Mouse (Mus musculus): ENCODE results near the gene Gm11037. TPM values are rescaled to one million over a fixed set of nuclear protein-coding genes. Genes with fewer than 3 reads are reported as not detected.

Gm11037 gene
- polyA plus RNA-seq, 1 experiment: not detected

- no peak for DNase-seq (ENCODE audit: low read depth)
Observed at GRCm38 (mm10) chr2:131149254-131149578, 15.9 kb downstream of the Gm11037 start.

DNA sequence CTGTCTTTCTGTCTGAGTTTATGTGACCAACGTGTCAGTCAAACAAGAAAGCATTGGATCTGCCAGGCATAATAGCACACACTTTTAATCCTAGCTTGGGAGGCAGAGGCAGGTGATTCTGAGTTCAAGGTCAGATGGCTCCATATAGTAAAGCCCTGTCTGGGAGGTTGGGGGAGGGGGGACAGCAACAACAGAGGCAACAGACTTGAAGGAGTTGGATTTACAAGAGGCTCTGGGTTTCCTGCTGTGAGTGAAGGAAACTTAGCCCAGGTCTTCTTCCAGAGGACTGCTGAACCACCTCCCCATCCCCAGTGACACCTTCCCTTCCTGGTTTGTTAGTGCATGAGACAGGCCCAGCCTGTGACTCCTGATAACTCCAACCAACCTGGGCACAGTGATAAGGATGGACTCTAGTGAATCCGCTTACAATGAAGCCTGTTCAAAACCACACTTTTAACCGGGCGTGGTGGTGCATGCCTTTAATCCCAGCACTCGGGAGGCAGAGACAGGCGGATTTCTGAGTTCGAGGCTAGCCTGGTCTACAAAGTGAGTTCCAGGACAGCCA, 19.0 kb downstream of the Gm11037 start:
- DNase-seq (ENCODE audit: low read depth): no peak

DNA sequence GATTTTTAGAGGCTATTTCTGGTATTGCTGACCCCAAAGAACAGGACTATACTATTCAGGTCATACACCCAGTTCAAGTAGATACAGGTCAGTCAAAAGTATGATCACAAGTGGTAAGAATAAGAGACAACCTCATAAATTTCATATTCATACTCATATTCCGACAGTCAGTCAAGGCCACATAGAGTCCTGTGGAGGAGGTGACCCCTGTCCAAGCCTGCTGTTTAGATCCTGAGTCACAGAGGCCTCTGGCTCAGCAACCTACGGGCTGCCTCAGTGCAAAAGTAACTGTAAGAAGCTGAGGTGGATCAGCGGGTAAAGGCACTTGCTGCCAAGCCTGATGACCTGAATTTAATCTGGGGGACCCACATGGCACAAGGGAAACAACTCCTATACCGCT, 20.7 kb downstream of the Gm11037 start:
- no peak for DNase-seq (ENCODE audit: low read depth)

- DNase-seq (ENCODE audit: low read depth): no peak
Observed at GRCm38 (mm10) chr2:131156987-131157386, 23.7 kb downstream of the Gm11037 start.

DNA sequence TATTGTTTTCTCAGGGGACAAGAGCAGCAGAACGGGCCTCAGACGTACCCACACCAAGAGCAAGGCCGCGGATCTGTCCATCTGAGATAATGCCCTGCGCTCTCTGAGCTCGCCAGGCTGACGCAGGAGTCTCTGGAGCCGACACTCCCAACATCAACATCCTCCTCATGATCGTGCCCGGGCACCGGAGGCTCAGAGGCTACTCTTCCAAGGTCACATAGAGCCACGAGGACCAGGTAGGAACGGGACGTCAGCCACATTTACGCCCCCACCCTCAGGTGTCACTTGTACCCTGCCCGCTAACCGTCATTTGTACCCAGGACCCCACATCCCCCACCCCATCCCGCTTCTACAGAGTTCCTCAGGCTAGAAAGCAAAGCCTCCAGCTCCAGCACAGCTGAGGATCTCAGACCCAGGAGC, 26.2 kb downstream of the Gm11037 start:
- no peak for DNase-seq (ENCODE audit: low read depth)

- DNase-seq (ENCODE audit: low read depth): peak; percentile 69
Observed at GRCm38 (mm10) chr2:131159938-131160581, 26.8 kb downstream of the Gm11037 start, which contains the start of gene 1700037H04Rik. TSS of gene 1700037H04Rik (minus strand) at chr2:131160081.

DNA sequence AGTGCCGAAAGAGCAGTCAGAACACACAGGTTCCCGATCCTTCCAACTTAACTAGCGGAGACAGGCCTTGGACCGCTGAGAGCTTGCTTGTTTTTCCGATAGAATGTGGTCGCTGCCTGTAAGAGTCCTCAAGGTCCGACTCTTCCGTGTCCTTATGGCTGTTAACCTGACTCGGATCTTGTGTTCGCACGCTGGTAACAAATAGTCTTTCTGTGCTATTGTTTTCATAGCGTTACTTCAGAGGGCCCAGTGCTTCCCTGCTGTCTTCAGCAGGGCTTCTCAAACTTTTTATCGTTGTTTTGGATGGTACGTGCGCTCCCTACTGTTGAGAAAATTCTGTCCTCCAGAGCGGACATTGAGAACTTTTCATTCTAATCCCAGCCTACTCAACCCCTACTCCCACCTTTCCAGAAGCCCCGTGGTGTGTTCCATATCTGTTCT, 27.4 kb downstream of the Gm11037 start:
- DNase-seq (ENCODE audit: low read depth): no peak

GRCm38 (mm10) chr2:131163924-131164323, 30.6 kb downstream of the Gm11037 start:
- no peak for DNase-seq (ENCODE audit: low read depth)

- no peak for DNase-seq (ENCODE audit: low read depth)
Observed at GRCm38 (mm10) chr2:131166172-131166571, 32.9 kb downstream of the Gm11037 start.

DNA sequence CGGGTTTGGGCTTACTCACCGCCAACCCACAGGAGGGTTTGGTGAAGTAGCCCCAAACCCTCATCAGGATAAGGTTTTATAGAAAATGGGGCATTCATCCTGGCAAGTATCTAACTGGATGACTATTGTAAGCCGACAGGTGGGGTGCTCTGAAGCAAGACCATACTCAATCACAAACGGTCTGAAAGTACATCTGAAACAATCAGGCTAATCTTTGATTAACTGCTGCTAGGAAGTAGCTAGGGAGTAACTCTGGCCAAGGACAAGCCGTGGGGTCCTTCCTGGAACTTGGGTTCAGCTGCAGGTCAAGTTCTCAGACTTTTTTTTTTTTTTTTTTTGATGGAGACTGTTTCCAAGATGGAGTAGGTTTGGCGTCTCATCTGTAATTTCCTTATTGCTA, 34.7 kb downstream of the Gm11037 start:
- no peak for DNase-seq (ENCODE audit: low read depth)

DNA sequence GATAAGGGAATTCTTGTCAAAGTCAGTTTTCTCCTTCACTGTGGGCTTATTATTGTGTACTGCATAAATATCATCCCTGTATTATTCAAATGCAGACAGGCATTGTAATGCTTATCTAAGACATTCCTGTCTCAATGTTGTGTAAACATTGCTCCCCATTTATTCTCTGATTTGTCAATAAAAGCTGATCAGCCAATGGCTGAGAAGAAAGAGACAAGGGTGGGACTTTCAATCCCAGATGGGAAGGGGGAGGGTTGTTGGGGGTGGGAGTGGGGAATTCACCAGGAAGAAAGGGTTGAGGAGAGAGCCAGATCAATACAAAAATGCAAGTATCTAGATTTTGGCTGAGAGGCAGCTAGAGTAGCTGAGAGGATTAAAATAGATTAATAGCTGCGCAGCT, 35.6 kb downstream of the Gm11037 start:
- DNase-seq (ENCODE audit: low read depth): no peak

DNA sequence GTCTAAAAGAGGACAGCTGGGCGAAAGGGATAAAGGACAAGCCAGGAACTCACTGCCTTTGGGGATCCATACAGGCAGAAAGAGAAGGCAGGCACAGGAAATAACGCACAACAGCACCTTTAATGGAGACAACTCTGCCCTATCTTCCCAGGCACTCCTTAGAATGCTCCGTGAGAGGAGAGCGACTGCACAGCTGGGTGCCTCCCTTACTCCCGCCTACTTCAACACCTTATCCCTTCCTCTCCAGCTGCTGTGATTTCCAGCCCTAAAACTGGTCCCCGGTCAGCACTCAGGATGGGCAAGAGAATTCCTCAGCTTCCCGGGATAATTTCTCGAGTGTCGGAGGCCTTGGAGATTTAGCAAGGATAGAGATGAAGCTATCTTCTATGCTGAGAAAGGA, 37.6 kb downstream of the Gm11037 start:
- DNase-seq (ENCODE audit: low read depth): no peak

DNA sequence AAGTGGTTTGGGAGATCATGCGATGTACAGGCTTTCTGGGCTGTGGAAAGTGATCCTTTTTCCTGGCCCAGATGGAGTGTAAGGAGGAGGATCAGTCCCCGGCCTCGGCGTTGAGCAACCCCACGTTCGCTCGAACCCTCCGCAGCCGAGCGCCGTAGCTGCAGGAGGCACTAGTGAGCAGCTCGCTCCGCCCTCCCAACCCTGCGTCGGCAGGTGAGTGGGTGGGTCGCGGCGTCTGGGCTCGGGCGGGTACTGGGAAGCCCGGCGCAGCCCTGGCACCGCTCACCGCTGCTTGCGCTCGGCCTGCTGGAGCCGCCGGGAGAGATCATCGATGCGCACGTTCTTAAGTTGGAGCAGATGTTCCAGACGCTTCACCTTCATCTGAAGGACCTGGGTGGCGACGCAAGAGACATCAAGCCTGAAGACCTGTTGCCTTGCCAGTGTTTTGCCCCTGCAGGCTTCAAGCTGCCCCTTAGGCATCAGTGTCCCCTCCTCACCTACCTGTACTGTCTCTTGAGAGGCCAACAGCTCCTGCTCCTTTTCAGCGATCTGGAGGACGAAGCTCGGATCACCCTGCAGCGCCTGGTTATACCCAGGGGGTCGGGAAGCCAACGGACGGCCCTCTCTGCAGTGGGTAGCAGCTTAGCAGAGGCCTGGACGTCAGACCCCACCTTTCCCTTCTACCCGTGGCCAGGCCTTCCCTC, 38.3 kb downstream of the Gm11037 start:
- DNase-seq (ENCODE audit: low read depth): no peak

DNA sequence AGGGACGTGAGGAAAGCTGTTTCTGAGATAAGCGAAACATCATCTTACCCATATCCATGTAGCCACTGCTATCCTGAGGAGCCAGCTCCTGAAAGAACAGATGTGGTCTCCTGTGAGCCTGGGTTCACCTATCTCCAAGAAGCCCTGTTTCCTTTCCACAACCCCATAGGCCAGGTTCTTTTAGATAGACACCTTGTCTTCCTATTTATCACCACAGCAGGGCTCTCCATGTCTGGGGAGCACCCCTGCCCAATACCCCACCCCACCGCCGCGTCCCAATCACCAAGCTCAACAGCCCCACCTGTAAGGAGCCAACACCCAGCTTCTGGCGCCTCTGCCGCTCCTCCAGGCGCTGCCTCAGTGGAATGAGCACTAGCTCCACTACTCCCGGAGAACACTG, 39.0 kb downstream of the Gm11037 start:
- no peak for DNase-seq (ENCODE audit: low read depth)

DNA sequence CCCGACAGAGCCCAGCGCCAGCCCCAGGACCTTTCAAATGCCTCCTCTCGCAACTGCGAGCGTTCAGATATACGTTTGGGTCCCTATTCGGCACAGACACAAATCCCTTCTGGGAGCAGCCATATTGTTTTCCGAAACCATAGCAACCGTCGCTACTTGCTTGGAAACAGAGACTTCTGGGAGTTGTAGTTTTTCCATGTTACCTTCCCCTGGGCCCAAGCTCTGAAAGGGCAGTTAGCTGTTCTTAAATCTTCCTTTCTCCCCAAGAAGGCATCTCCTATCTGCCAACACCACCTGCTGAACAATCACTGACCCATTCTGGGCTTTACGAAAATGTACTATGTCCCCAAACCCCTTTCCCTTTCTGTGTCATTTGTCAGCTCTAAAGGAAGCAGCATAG, 41.4 kb downstream of the Gm11037 start:
- DNase-seq (ENCODE audit: low read depth): no peak

DNA sequence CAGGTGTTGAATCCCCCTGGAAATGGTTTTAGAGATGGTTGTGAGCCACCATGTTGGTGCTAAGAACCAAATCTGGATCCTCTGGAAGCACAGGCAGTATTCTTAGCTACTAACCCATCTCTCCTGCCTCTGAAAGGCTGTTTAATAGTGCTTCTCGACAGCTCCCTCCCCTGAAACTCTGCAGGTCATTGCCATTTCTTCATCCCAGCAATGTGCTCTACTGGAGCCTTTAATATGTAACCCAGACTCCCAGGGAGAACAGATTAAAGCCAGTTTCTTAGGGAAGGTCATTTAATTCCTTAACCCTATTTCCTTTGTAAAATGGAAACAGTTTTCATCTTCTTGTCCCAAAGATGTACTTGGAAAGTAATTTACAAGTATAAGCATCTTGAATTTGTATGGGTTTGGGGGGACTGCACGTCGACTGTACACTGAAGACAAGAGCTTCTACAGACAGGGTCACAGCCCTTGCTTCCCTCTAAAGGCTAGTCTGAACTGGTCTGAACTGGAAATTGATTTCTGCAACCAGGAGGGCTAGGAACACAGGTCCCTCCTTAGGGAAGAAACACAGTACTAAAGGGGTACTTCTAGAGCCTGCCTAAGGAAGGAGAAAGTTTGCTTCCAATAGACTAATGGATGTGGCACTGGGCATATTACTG, 42.1 kb downstream of the Gm11037 start:
- no peak for DNase-seq (ENCODE audit: low read depth)

DNA sequence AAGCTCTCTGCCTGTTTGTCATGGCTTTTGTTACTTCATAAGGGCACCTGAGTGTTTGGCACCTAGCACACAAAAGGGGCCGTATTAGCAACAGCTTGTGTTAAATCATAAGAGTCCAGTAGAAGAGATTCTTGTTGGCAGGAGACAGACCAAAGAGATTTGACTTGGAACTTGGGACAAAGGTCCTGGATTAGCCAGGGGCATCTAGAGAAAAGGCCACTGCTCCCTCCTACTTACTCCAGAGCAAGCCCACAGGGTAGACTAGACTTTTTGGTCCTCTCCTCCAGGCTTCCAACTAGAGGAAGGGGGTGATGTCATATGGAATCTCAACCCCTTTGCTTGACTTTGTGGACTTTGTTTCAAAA, 42.6 kb downstream of the Gm11037 start:
- no peak for DNase-seq (ENCODE audit: low read depth)

- DNase-seq (ENCODE audit: low read depth): no peak
Observed at GRCm38 (mm10) chr2:131176491-131176890, 43.2 kb downstream of the Gm11037 start.

GRCm38 (mm10) chr2:131177932-131178331, 44.6 kb downstream of the Gm11037 start:
- DNase-seq (ENCODE audit: low read depth): no peak

- DNase-seq (ENCODE audit: low read depth): no peak
Observed at GRCm38 (mm10) chr2:131178828-131179245, 45.5 kb downstream of the Gm11037 start.

DNA sequence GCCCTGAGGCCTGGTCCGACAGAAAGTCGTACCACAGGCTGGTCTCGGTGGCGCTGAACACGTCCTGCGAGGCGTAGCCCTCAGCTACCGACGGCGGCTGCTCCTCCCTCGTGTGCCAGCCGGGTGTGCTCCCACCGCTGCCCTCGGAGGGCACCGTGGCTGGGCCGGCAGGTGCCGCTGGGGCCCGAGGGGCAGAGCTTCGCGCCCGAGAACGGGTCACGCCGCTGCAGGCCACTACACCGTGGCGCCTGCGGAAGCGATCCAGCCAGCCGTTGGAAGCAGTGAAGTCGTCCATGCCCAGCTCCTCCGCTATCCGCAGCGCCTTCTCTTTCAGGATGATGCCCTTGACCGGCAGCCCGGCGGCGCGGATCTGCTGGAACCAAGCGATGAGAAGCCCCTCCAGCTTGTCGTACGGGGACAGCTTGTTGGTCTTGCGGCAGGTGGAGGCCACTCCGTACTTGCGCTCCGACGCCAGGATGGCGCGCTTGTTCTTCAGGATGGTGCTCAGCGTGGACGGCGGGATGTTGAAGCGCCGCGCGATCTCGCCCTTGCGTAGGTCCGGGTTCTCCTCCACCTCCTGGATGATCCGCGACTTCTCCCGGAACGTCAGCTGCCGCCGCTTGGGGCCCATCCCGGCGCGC, 46.1 kb downstream of the Gm11037 start:
- no peak for DNase-seq (ENCODE audit: low read depth)

DNA sequence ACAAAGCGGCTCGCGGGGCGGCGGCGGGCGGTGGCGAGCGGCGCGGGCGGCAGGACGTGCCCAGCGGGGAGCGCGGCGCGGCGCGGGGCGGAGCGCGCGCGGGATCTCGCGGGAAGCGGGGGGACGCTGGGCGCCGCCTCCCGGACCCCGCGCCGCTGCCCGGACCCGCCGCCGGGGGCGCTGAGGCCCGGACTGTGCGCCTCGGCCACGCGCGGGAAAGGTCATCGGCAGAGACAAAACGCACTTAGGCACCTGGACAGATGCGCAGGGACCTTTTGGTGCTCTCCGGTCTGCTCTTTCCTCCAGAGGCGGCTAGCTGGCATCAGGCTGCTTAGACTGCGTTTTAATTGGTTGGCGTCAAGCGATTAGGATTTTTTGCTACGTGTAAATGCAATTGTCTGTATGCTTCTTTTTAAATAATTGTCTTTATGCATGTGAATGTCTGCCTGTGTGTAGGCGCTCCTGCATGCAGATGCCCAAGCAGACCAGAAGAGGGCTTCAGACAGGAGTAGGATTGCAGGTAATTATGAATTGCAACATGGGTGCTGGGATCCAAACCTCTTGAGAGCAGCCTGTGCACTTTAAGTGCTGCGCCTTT, 46.8 kb downstream of the Gm11037 start, which contains the start of gene Cenpb:
Gene Cenpb, minus strand, starts transcription at position 78 of the 598 bp plus-strand sequence.
- no peak for DNase-seq (ENCODE audit: low read depth)
